Mouse (Mus musculus) lung, embryonic 14.5 days (tissue): ENCODE measurements at regions not wholly inside any gene's neighbourhood (a gene's known extent, or its start where the extent isn't known, plus 50 kb on each side); places are given as distances from the start of the nearest gene placed in this dataset.

Source experiments
- ATAC-seq: fragments of 200-750 bp; cut with Nextera tagmentation; 2 replicates; pipeline ENCODE4 v1.8.0; 2017; ENCODE audit warnings: mild to moderate bottlenecking, moderate TSS enrichment, moderate library complexity; ENCODE audit not compliant: insufficient read depth
- DNase-seq: peaks from one replicate; pipeline ENCODE4 v3.0.0-alpha.2; 2015
- H3K27ac ChIP-seq: fragments of 300-500 bp; sonication (generic); 2 replicates; pipeline ENCODE4 v1.5.1; 2014; ENCODE audit warnings: low read depth, mild to moderate bottlenecking, moderate library complexity
- H3K27me3 ChIP-seq: fragments of 300-500 bp; sonication (generic); 2 replicates; pipeline ENCODE4 v1.6.1; 2014; ENCODE audit warnings: low read length, control low read depth; ENCODE audit not compliant: insufficient read depth
- H3K36me3 ChIP-seq: fragments of 300-500 bp; sonication (generic); 2 replicates; pipeline ENCODE4 v1.6.1; 2014; ENCODE audit warnings: control low read depth; ENCODE audit not compliant: insufficient read depth
- H3K4me1 ChIP-seq: fragments of 300-500 bp; sonication (generic); 2 replicates; pipeline ENCODE4 v1.6.1; 2014; ENCODE audit warnings: antibody characterized with exemption, control low read depth; ENCODE audit not compliant: insufficient read depth
- H3K4me2 ChIP-seq: fragments of 300-500 bp; sonication (generic); 2 replicates; pipeline ENCODE4 v1.6.1; 2014; ENCODE audit warnings: mild to moderate bottlenecking
- H3K4me3 ChIP-seq: fragments of 300-500 bp; sonication (generic); 2 replicates; pipeline ENCODE4 v1.5.1; 2014; ENCODE audit warnings: low read depth, low read length
- H3K9ac ChIP-seq: fragments of 300-500 bp; sonication (generic); 2 replicates; pipeline ENCODE4 v1.6.1; 2014
- H3K9me3 ChIP-seq: fragments of 300-500 bp; sonication (generic); 2 replicates; pipeline ENCODE4 v1.6.1; 2016; ENCODE audit warnings: low read depth, low read length, control low read depth
- CTCF ChIP-seq: IDR thresholded peaks from 2 replicates; pipeline ENCODE4 v1.5.1; 2016; ENCODE audit warnings: antibody characterized with exemption, low read depth
- WGBS: fragments of 180-500 bp; shearing (Covaris S2); extraction: QIAGEN DNeasy Blood & Tissue Kit; methylation state at CpG from one replicate; pipeline ENCODE4 v1.1.7; 2014; 5-methylcytosine and 5-hydroxymethylcytosine counted together

DNA sequence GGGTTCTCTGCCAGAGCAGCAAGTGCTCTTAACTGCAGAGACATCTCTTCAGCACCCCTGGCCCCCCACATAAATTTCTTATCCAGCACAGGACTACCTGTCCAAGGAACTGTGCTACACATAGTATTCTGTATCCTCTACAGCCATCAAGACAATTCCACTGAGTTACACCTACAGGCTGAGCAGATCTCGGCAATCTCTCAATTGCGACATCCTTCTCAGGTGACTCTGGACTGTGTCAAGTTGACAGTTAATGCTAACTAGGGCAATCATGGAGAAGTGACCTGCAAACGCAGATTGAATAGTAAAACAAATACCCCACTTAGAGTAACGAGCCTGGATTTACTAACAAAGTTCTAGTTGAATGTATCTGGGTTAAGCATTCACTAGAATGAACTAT is 100.1 kb upstream of the Rab3gap2 start:
- no peak for TF ChIP-seq CTCF
- 53% methylated on average over 4 of the region's 4 CpGs for WGBS
- ATAC-seq = no peak

DNA sequence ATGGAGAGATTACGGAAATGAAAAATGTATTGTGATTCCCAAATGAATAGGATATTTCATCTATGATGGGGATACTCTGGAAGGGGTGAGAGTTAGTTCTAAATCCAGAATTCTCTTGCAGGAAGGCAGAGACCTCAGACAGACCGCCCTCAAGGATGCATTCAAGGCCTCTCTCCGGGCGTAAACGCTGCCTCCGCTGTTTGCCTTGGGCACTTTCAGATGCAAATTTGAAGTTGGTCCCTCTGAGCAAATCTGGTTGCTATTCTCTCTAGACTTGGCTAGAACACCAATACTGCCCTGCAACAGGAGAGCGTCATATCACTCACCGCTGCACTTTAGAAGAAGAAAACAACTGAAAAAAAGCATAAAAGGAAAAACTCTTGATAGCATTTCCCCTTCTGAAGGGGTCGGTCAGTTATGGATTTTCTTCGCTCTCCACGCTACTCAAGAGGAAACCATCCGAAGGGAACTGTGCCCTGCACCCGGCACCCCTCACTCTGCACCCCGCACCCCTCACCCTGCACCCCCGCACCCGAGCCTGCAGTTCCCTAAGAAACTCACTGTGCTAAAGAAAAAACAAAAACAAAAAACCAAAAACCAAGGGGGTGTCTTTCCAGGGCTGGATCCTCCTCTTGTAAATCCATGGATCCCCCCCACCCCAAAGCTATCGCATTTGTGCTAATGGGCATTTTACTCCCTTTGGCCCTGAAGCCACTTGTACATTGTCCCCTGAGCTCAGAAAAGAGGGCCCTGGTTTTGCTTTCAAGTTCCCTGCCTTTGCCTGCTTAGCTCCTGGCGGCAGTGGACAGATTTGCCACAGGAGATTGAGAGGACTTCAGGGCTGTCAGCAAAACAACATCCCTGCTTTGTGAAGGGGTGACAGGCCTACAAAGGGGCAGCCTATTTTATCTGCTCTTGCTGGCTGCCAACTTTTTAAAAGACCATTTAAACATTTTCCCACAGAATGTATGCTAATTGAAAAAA is 99.9 kb upstream of the Mark1 start:
- H3K4me3 ChIP-seq = no peak overlapping the region
- 41% methylated on average over 18 of the region's 18 CpGs for WGBS
- H3K27ac ChIP-seq = no peak overlapping the region; the same call in 1 of the 2 replicates
- H3K9me3 ChIP-seq = no peaks in the 10 kb centered on the region
- H3K36me3 ChIP-seq = no peaks in the 10 kb centered on the region
- no peak for ATAC-seq
- peaks cover 4% of the 10 kb centered on the region for H3K4me1 ChIP-seq
- no peak overlapping the region for H3K9ac ChIP-seq
- no peaks in the 10 kb centered on the region for H3K27me3 ChIP-seq
- DNase-seq = peak; percentile 39
- no peak overlapping the region for H3K4me2 ChIP-seq
- TF ChIP-seq CTCF = no peak

More for the DNA sequence above, 100.1 kb upstream of the Rab3gap2 start:
- H3K4me1 ChIP-seq = no peaks in the 10 kb centered on the region; the same call in 1 of the 2 replicates
- H3K9ac ChIP-seq = no peak overlapping the region
- no peaks in the 10 kb centered on the region for H3K27me3 ChIP-seq
- DNase-seq = no peak
- H3K9me3 ChIP-seq = no peaks in the 10 kb centered on the region
- no peak overlapping the region for H3K4me2 ChIP-seq
- H3K27ac ChIP-seq = no peak overlapping the region
- H3K36me3 ChIP-seq = no peaks in the 10 kb centered on the region
- H3K4me3 ChIP-seq = no peak overlapping the region

DNA sequence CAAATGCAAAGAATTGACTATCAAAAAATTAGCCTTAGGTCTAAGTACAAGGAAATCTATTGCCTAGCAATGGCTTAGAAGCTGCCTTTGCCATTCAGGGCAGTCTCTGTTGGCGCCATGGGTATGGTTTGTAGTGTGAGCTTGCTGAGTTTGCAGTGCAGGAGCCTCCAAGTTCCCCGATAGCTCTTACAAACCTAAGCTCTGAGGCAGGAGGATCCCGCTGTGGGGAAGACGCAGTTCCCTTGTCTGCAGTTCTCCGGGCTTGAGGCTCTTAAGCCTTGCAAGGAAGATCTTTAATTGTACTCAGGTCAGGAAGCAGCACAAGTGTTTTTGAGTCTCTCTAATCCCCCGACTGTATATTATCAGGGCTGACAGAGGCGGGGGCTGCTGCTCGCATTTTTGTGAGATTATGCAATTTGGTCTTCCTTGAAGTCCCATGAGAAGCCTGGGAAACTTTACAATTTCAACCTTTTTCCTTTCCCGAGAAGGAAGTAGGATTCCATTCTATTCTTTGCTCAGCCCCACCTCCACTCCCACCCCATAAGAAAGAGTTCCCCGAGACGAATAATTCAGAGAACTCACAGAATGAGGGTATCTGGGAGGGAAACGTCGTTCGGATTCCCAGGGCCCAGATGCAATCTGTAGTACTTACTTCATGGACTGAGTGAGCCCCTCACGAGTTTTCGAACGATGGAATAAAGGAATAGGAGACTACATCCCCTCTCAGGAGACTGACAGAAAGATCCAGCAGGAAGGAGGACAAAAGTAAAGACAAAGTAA is 99.0 kb upstream of the Mark1 start:
- Histone ChIP-seq H3K4me1 (peaks cover 4% of the 10 kb centered on the region), H3K4me3 (no peak overlapping the region), H3K9ac (no peak overlapping the region), H3K4me2 (no peak overlapping the region), H3K27me3 (no peaks in the 10 kb centered on the region), H3K27ac (no peak overlapping the region; the same call in 1 of the 2 replicates), H3K36me3 (no peaks in the 10 kb centered on the region), H3K9me3 (no peaks in the 10 kb centered on the region)
- 16% methylated on average over 17 of the region's 17 CpGs for WGBS
- DNase-seq (peak; percentile 47), ATAC-seq (no peak)
- no peak for TF ChIP-seq CTCF

DNA sequence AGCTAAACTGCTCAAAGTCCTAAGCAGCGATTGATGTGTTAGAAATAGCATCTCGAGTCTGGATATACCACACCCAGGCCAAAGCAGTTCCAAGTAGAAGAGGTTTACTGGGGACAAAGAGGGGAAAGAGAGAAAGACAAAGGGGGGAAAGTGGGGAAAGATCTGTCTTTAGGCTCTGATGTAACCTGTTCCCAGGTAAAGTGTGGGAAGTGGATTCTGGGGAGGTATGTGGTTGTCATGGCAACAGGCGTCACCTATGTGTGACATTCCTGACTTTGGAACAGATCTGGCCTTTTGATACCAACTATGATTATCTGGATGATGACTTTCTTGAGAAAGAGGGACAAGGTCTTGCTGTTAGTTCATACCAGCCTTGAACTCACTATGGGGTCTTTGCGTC is 97.4 kb upstream of the Mark1 start:
- no peak for ATAC-seq
- DNase-seq = peak; percentile 24
- no peak overlapping the region for H3K9ac ChIP-seq
- no peaks in the 10 kb centered on the region for H3K36me3 ChIP-seq
- no peak overlapping the region for H3K4me3 ChIP-seq
- H3K4me1 ChIP-seq = peaks cover 11% of the 10 kb centered on the region
- H3K4me2 ChIP-seq = no peak overlapping the region
- H3K9me3 ChIP-seq = no peaks in the 10 kb centered on the region
- WGBS = 80% methylated on average over 4 of the region's 4 CpGs
- H3K27me3 ChIP-seq = no peaks in the 10 kb centered on the region
- no peak for TF ChIP-seq CTCF
- no peak overlapping the region for H3K27ac ChIP-seq

DNA sequence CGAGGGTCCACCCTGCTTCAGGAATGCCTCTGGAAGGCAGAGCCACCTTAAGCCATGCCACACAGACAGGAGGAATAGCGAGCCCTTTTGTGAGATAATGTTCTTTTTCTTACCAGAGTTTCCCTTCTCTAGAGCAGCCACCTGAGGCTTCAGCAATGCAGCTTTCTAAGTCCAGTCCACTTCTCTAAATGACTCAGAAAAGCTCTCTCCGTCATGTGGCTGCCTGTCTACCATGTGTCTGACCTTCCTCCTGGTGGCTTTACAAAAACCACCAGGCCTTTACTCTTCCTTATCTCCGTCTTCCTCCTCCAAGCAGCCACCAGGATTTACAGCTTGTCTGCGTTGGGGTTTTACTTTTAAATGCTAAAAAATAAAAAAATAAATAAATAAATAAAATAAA is 93.4 kb upstream of the Mark1 start:
- H3K36me3 ChIP-seq = no peaks in the 10 kb centered on the region
- no peak overlapping the region for H3K9ac ChIP-seq
- H3K27me3 ChIP-seq = no peaks in the 10 kb centered on the region
- DNase-seq = no peak
- ATAC-seq = no peak
- H3K27ac ChIP-seq = no peak overlapping the region
- peaks cover 10% of the 10 kb centered on the region for H3K4me1 ChIP-seq
- no peak for TF ChIP-seq CTCF
- H3K9me3 ChIP-seq = no peaks in the 10 kb centered on the region
- no peak overlapping the region for H3K4me3 ChIP-seq
- H3K4me2 ChIP-seq = no peak overlapping the region
- WGBS = 90% methylated on average over 5 of the region's 5 CpGs

DNA sequence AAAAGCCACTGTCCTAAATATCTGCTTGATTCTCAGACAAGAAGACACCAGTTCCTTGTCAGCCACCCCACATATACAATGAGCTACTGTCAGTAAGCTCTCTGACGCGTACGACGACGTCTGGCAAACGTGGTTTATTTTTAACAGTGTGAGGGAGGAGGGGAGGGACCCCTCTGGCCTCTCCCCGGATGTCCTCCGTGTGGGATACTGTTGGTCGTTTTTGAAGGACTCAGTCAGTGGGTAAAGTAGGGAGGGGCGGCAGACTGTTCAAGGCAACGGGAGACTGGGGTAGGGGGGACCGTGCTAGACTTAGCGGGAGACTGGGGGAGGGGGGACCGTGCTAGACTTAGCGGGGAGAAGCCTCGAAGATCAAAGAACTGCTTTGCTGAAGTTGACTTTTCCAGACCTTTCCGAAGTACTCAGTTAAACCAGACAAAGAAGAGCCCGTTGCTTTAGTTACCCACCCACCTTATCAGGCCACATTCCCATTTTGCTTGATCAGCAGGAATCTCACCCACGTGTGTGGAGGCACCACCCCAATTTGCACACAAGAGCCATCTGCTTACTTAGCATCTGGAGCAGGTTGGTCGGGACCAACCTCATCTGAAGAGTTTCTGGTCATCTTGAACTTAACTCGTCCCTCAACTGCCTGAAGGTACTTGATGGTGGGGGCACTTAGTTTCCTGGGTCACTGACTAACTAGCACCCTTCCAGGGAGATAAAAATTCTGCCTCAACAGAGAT is 92.6 kb upstream of the Mark1 start:
- no peak overlapping the region for H3K9ac ChIP-seq
- ATAC-seq (peak; percentile 86), DNase-seq (peak; percentile 83)
- TF ChIP-seq CTCF = no peak
- H3K36me3 ChIP-seq = no peaks in the 10 kb centered on the region
- no peaks in the 10 kb centered on the region for H3K9me3 ChIP-seq
- H3K27me3 ChIP-seq = no peaks in the 10 kb centered on the region
- H3K4me3 ChIP-seq = no peak overlapping the region
- H3K27ac ChIP-seq = peak overlapping the region; percentile 67
- peak overlapping the region; percentile 52 for H3K4me2 ChIP-seq
- peaks cover 10% of the 10 kb centered on the region for H3K4me1 ChIP-seq
- WGBS = 11% methylated on average over 21 of the region's 21 CpGs
